Mouse (Mus musculus): ENCODE measurements around the gene Tns3. TPM values are rescaled to one million over a fixed set of nuclear protein-coding genes. Genes with fewer than 3 reads are reported as not detected.
A peak's percentile ranks its signal among the peaks of the same experiment; 100 is the strongest.

The Tns3 gene
- polyA plus RNA-seq, 1 experiment from 2014 or later: 9.1 TPM

- H3K4me1 ChIP-seq: peaks cover 9% of the 10 kb centered on the region; the same call in 1 of the 2 replicates
- no peak for DNase-seq (ENCODE audit: low spot score)
- H3K27me3 ChIP-seq (ENCODE audit: low read depth, poor library complexity, severe bottlenecking): no peaks in the 10 kb centered on the region
- no peaks in the 10 kb centered on the region for H3K9me3 ChIP-seq (replicated peaks)
- WGBS: 82% methylated on average over 10 of the region's 10 CpGs
- no peak overlapping the region for H3K27ac ChIP-seq (replicated peaks)
- no peak overlapping the region for H3K4me3 ChIP-seq
- H3K36me3 ChIP-seq: no peaks in the 10 kb centered on the region
Observed at GRCm38 (mm10) chr11:8637469-8638447, 26.6 kb downstream of the Tns3 start.

- Histone ChIP-seq H3K36me3 (no peaks in the 10 kb centered on the region), H3K9me3 (replicated peaks) (no peaks in the 10 kb centered on the region), H3K27me3 (ENCODE audit: low read depth, poor library complexity, severe bottlenecking) (no peaks in the 10 kb centered on the region), H3K4me1 (peaks cover 6% of the 10 kb centered on the region; the same call in 1 of the 2 replicates), H3K27ac (replicated peaks) (no peak overlapping the region), H3K4me3 (no peak overlapping the region)
- 90% methylated on average over 1 of the region's 1 CpGs for WGBS
- no peak for DNase-seq (ENCODE audit: low spot score)
Observed at GRCm38 (mm10) chr11:8636680-8637079, 27.7 kb downstream of the Tns3 start.

GRCm38 (mm10) chr11:8635778-8636177, 28.6 kb downstream of the Tns3 start:
- Histone ChIP-seq H3K27me3 (ENCODE audit: low read depth, poor library complexity, severe bottlenecking) (no peaks in the 10 kb centered on the region), H3K36me3 (no peaks in the 10 kb centered on the region), H3K9me3 (replicated peaks) (no peaks in the 10 kb centered on the region), H3K4me3 (no peak overlapping the region), H3K27ac (replicated peaks) (no peak overlapping the region), H3K4me1 (peaks cover 4% of the 10 kb centered on the region; the same call in 1 of the 2 replicates)
- 82% methylated on average over 3 of the region's 3 CpGs for WGBS
- no peak for DNase-seq (ENCODE audit: low spot score)

GRCm38 (mm10) chr11:8634728-8635410, 29.5 kb downstream of the Tns3 start:
- no peaks in the 10 kb centered on the region for H3K27me3 ChIP-seq (ENCODE audit: low read depth, poor library complexity, severe bottlenecking)
- no peaks in the 10 kb centered on the region for H3K9me3 ChIP-seq (replicated peaks)
- H3K4me1 ChIP-seq: peaks cover 4% of the 10 kb centered on the region; the same call in 1 of the 2 replicates
- H3K27ac ChIP-seq (replicated peaks): no peak overlapping the region
- no peaks in the 10 kb centered on the region for H3K36me3 ChIP-seq
- WGBS: 80% methylated on average over 7 of the region's 7 CpGs
- DNase-seq (ENCODE audit: low spot score): no peak
- no peak overlapping the region for H3K4me3 ChIP-seq

- no peak for DNase-seq (ENCODE audit: low spot score)
- peaks cover 16% of the 10 kb centered on the region for H3K4me1 ChIP-seq
- H3K9me3 ChIP-seq (replicated peaks): no peaks in the 10 kb centered on the region
- H3K4me3 ChIP-seq: no peak overlapping the region
- no peaks in the 10 kb centered on the region for H3K36me3 ChIP-seq
- no peaks in the 10 kb centered on the region for H3K27me3 ChIP-seq (ENCODE audit: low read depth, poor library complexity, severe bottlenecking)
- H3K27ac ChIP-seq (replicated peaks): no peak overlapping the region
- 89% methylated on average over 5 of the region's 5 CpGs for WGBS
Observed at GRCm38 (mm10) chr11:8632163-8632562, 32.2 kb downstream of the Tns3 start.

GRCm38 (mm10) chr11:8629862-8630390, 34.4 kb downstream of the Tns3 start:
- 85% methylated on average over 8 of the region's 8 CpGs for WGBS

GRCm38 (mm10) chr11:8629326-8629725, 35.0 kb downstream of the Tns3 start:
- Histone ChIP-seq H3K4me1 (peaks cover 31% of the 10 kb centered on the region), H3K9me3 (replicated peaks) (no peaks in the 10 kb centered on the region), H3K36me3 (no peaks in the 10 kb centered on the region), H3K27me3 (ENCODE audit: low read depth, poor library complexity, severe bottlenecking) (peaks cover 15% of the 10 kb centered on the region), H3K4me3 (no peak overlapping the region), H3K27ac (replicated peaks) (no peak overlapping the region)
- DNase-seq (ENCODE audit: low spot score): no peak
- WGBS: 89% methylated on average over 5 of the region's 5 CpGs

More at GRCm38 (mm10) chr11:8629862-8630390, 34.4 kb downstream of the Tns3 start:
- no peak overlapping the region for H3K4me3 ChIP-seq
- no peak for DNase-seq (ENCODE audit: low spot score)
- H3K36me3 ChIP-seq: no peaks in the 10 kb centered on the region
- H3K27me3 ChIP-seq (ENCODE audit: low read depth, poor library complexity, severe bottlenecking): peaks cover 15% of the 10 kb centered on the region
- peaks cover 29% of the 10 kb centered on the region for H3K4me1 ChIP-seq
- H3K27ac ChIP-seq (replicated peaks): no peak overlapping the region
- no peaks in the 10 kb centered on the region for H3K9me3 ChIP-seq (replicated peaks)

GRCm38 (mm10) chr11:8628846-8629253, 35.5 kb downstream of the Tns3 start:
- 79% methylated on average over 10 of the region's 10 CpGs for WGBS
- no peak overlapping the region for H3K4me3 ChIP-seq
- H3K36me3 ChIP-seq: no peaks in the 10 kb centered on the region
- H3K4me1 ChIP-seq: peaks cover 36% of the 10 kb centered on the region
- no peak overlapping the region for H3K27ac ChIP-seq (replicated peaks)
- DNase-seq (ENCODE audit: low spot score): no peak
- H3K9me3 ChIP-seq (replicated peaks): no peaks in the 10 kb centered on the region
- peaks cover 15% of the 10 kb centered on the region for H3K27me3 ChIP-seq (ENCODE audit: low read depth, poor library complexity, severe bottlenecking)

- WGBS: 90% methylated on average over 6 of the region's 6 CpGs
- H3K9me3 ChIP-seq (replicated peaks): no peaks in the 10 kb centered on the region
- H3K4me1 ChIP-seq: peaks cover 49% of the 10 kb centered on the region
- no peak overlapping the region for H3K4me3 ChIP-seq
- H3K36me3 ChIP-seq: no peaks in the 10 kb centered on the region
- no peak overlapping the region for H3K27ac ChIP-seq (replicated peaks)
- H3K27me3 ChIP-seq (ENCODE audit: low read depth, poor library complexity, severe bottlenecking): peaks cover 28% of the 10 kb centered on the region
- no peak for DNase-seq (ENCODE audit: low spot score)
Observed at GRCm38 (mm10) chr11:8627156-8627555, 37.2 kb downstream of the Tns3 start.

GRCm38 (mm10) chr11:8626715-8627114, 37.6 kb downstream of the Tns3 start:
- no peak for DNase-seq (ENCODE audit: low spot score)
- Histone ChIP-seq H3K9me3 (replicated peaks) (no peaks in the 10 kb centered on the region), H3K4me1 (peaks cover 49% of the 10 kb centered on the region), H3K27me3 (ENCODE audit: low read depth, poor library complexity, severe bottlenecking) (peaks cover 33% of the 10 kb centered on the region), H3K36me3 (no peaks in the 10 kb centered on the region), H3K27ac (replicated peaks) (no peak overlapping the region), H3K4me3 (no peak overlapping the region)
- WGBS: 94% methylated on average over 6 of the region's 6 CpGs

- H3K4me3 ChIP-seq: no peak overlapping the region
- peaks cover 54% of the 10 kb centered on the region for H3K4me1 ChIP-seq
- H3K36me3 ChIP-seq: no peaks in the 10 kb centered on the region
- no peak for DNase-seq (ENCODE audit: low spot score)
- 75% methylated on average over 10 of the region's 10 CpGs for whole genome bisulfite sequencing
- H3K27ac ChIP-seq (replicated peaks): no peak overlapping the region
- peaks cover 33% of the 10 kb centered on the region for H3K27me3 ChIP-seq (ENCODE audit: low read depth, poor library complexity, severe bottlenecking)
- no peaks in the 10 kb centered on the region for H3K9me3 ChIP-seq (replicated peaks)
Observed at GRCm38 (mm10) chr11:8625915-8626604, 38.3 kb downstream of the Tns3 start.

- no peaks in the 10 kb centered on the region for H3K36me3 ChIP-seq
- H3K4me3 ChIP-seq: no peak overlapping the region
- peaks cover 57% of the 10 kb centered on the region for H3K4me1 ChIP-seq
- no peaks in the 10 kb centered on the region for H3K9me3 ChIP-seq (replicated peaks)
- WGBS: 61% methylated on average over 6 of the region's 6 CpGs
- H3K27ac ChIP-seq (replicated peaks): peak overlapping the region; percentile 55; the same call in 1 of the 2 replicates
- peaks cover 33% of the 10 kb centered on the region for H3K27me3 ChIP-seq (ENCODE audit: low read depth, poor library complexity, severe bottlenecking)
- peak; percentile 30 for DNase-seq (ENCODE audit: low spot score)
Observed at GRCm38 (mm10) chr11:8625451-8625850, 38.9 kb downstream of the Tns3 start.
